Mouse (Mus musculus) brown adipose tissue, adult 24 weeks (tissue): ENCODE data around the gene Ubxn6. TPM values are rescaled to one million over a fixed set of nuclear protein-coding genes. Genes with fewer than 3 reads are reported as not detected.
"Not testable (repeated sequence)": the region's sequence is repeated elsewhere in the genome, so short reads cannot be mapped to it uniquely, and the experiment has no call there.

Source experiments
- H3K27ac ChIP-seq: fragments of 200-500 bp; replicated peaks from 2 replicates; pipeline ENCODE4 v1.5.1; 2012; ENCODE audit warnings: low read depth, mild to moderate bottlenecking, low read length
- H3K4me1 ChIP-seq: fragments of 200-500 bp; 2 replicates; pipeline ENCODE4 v1.6.1; 2012; ENCODE audit warnings: low read length, mixed read lengths; ENCODE audit not compliant: control insufficient read depth, insufficient read depth, insufficient read length
- H3K4me3 ChIP-seq: fragments of 200-500 bp; 2 replicates; pipeline ENCODE4 v1.5.1; 2012; ENCODE audit warnings: low read depth, mild to moderate bottlenecking, low read length, moderate library complexity; ENCODE audit not compliant: insufficient read depth
- polyA plus RNA-seq: library from polyadenylated mRNA; stranded (reverse); fragments of >200 nt; gene quantifications from 2 replicates; pipeline ENCODE4 v1.2.4, GENCODE M21; 2012; ENCODE audit not compliant: missing spikeins, insufficient read depth, insufficient read length

Gene Ubxn6
- polyA plus RNA-seq, 1 experiment: 69.6 TPM

GRCm38 (mm10) chr17:56107736-56108135 is 32.9 kb upstream of the Ubxn6 start:
- no peaks in the 10 kb centered on the region for H3K4me1 ChIP-seq
- peak overlapping the region; percentile 55 for H3K4me3 ChIP-seq
- H3K27ac ChIP-seq: peak overlapping the region; percentile 98

GRCm38 (mm10) chr17:56106981-56107380 is 32.2 kb upstream of the Ubxn6 start:
- H3K4me1 ChIP-seq: no peaks in the 10 kb centered on the region
- no peak overlapping the region for H3K4me3 ChIP-seq
- H3K27ac ChIP-seq: peak overlapping the region; percentile 98

DNA sequence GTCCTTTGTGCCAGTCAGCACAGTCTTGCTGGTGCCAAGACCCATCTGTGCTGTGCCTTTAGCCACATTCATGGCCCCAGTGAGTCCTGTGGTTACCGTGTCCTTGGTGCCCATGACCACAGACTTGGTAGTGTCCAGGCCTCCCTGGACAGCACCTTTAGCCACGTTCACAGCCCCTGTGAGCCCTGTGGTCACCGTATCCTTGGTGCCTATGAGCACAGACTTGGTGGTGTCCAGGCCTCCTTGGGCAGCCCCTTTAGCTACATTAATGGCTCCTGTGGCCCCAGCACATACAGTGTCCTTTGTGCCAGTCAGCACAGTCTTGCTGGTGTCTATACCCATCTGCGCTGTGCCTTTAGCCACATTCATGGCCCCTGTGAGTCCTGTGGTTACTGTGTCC is 31.6 kb upstream of the Ubxn6 start:
- peak overlapping the region; percentile 98 for H3K27ac ChIP-seq
- H3K4me1 ChIP-seq, H3K4me3 ChIP-seq: not testable (repeated sequence)

GRCm38 (mm10) chr17:56104821-56105220 is 30.0 kb upstream of the Ubxn6 start:
- not testable (repeated sequence) for H3K4me3 ChIP-seq, H3K4me1 ChIP-seq, H3K27ac ChIP-seq

- peak overlapping the region; percentile 15; the same call in 1 of the 2 replicates for H3K27ac ChIP-seq
- H3K4me1 ChIP-seq: no peaks in the 10 kb centered on the region
- no peak overlapping the region for H3K4me3 ChIP-seq
These were observed 28.8 kb upstream of the Ubxn6 start for GRCm38 (mm10) chr17:56103465-56104285.

- H3K4me3 ChIP-seq: no peak overlapping the region
- H3K27ac ChIP-seq: no peak overlapping the region
- H3K4me1 ChIP-seq: no peaks in the 10 kb centered on the region
These were observed 28.1 kb upstream of the Ubxn6 start for GRCm38 (mm10) chr17:56102927-56103326.

DNA sequence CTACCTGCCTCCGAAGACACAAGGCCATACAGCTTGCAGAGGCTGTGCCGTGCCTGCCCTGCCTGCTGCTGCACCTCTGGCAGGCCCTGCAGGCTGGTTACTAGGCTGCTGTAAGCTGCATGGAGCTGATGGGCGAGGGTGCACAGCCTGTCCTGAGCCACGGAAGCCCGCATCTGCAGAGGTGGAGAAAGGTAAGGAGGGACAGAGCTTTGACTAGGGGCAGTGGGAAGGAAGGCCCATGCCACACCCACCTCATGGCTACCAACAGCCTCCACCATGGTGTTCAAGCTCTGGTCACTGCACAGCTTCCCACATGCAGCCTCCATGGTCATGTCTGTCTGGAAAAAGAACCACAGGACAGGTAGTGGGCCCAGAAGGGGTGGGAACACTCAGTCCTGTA is 27.3 kb upstream of the Ubxn6 start:
- no peaks in the 10 kb centered on the region for H3K4me1 ChIP-seq
- no peak overlapping the region for H3K27ac ChIP-seq
- H3K4me3 ChIP-seq: no peak overlapping the region

GRCm38 (mm10) chr17:56100811-56101210 is 26.0 kb upstream of the Ubxn6 start:
- Histone ChIP-seq H3K27ac (no peak overlapping the region), H3K4me3 (no peak overlapping the region), H3K4me1 (no peaks in the 10 kb centered on the region)

- Histone ChIP-seq H3K4me3 (no peak overlapping the region), H3K27ac (no peak overlapping the region), H3K4me1 (no peaks in the 10 kb centered on the region)
These were observed 24.1 kb upstream of the Ubxn6 start for GRCm38 (mm10) chr17:56098711-56099572.

DNA sequence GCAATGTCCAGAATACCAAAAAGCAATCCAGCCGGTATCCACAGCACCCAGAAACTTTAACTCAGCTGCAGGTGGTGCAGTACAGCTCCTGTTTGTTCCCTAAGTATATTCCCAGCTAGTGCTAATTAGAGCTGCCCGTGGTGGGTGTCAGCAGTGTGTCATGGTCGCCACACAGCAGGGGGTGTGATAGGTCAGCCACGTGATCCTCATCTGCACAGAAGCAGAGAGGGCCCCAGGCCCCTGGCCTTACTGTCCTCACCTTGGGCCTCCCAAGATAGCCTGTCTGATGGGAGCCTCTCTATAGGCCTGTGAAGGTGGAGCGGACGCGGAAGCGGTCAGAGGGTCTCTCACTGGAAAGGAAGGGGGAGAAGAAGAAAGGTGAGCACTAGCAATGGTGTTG is 23.4 kb upstream of the Ubxn6 start:
- Histone ChIP-seq H3K4me3 (no peak overlapping the region), H3K4me1 (no peaks in the 10 kb centered on the region), H3K27ac (no peak overlapping the region)

DNA sequence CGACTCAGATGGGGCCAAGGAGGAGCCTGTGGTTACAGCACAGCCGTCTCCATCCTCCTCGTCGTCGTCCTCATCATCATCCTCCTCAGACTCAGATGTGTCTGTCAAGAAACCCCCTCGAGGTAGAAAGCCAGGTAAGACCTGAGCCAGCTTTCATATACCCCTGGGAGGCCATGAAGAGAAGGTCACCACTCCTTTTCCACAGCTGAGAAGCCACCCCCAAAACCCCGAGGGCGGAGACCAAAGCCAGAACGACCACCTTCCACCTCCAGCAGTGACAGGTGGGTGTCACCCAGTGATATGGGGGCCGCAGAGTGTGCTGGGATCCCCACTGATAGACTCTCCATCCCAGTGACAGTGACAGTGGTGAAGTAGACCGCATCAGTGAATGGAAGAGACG is 22.1 kb upstream of the Ubxn6 start:
- no peak overlapping the region for H3K27ac ChIP-seq
- H3K4me1 ChIP-seq: no peaks in the 10 kb centered on the region
- no peak overlapping the region for H3K4me3 ChIP-seq

DNA sequence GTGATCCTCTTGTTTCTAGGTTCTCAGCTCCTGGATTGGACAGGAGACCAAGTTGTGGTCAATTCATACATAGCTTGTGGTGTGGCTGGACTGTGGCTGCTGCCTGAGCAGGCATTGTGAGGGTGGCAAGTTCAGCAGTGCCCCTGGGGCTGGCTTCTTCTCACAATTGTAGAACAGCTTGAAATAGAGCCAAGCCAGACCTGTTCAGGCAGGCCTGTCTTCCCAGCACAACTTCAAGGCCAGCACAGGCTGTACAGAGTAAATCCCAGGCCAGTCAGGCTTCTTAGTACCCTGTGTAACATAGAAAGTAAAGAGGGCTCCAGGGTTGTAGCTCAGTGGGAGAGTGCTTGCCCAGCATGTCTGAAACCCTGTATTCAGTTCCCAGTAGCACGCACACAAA is 18.0 kb upstream of the Ubxn6 start:
- no peak overlapping the region for H3K4me3 ChIP-seq
- no peak overlapping the region for H3K27ac ChIP-seq

DNA sequence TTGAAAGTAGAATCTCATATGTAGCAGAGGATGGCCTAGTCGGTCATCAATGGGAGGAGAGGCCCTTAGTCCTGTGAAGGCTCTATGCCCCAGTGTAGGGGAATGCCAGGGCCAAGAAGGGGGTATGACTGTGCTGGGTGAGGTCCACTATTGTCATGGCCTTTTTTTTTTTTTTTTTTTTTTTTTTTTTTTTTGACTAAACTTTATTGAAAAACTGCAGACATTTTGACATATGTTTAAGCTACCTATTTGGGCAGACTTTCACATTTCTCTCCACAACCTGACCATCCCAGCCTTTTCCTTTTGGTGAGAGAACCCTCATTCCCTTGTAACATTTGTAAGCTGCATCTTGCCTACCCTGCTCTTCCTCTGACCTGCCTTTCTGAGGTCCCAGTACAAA is 17.5 kb upstream of the Ubxn6 start:
- Histone ChIP-seq H3K27ac (no peak overlapping the region), H3K4me1 (no peaks in the 10 kb centered on the region), H3K4me3 (no peak overlapping the region)

More for the DNA sequence above, 18.0 kb upstream of the Ubxn6 start:
- no peaks in the 10 kb centered on the region for H3K4me1 ChIP-seq

GRCm38 (mm10) chr17:56080781-56081585 is 6.2 kb upstream of the Ubxn6 start:
- Histone ChIP-seq H3K4me1 (peaks cover 7% of the 10 kb centered on the region; the same call in 1 of the 2 replicates), H3K4me3 (peak overlapping the region; percentile 71), H3K27ac (no peak overlapping the region)

DNA sequence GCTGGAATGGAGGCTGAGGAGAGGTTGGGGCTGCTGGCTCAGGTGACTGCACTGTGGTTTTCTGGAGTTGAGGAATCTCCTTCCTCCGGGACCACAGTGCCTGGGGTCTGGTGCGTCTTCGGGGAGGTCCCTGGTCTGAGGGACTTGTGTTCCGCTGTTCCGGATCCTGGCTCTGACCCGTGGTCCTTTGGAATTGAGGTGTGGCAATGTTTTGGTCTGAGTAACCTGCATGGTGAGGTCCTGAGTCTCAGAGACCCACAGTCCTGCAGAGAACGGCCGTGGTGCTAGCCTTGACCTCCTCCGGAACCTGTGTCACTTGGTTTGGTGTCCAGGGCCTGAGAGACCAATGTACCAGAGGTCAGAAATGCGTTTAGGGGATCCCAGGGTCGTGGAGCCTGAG is 5.1 kb upstream of the Ubxn6 start:
- no peak overlapping the region for H3K27ac ChIP-seq
- peaks cover 7% of the 10 kb centered on the region; the same call in 1 of the 2 replicates for H3K4me1 ChIP-seq
- H3K4me3 ChIP-seq: peak overlapping the region; percentile 71
